Mouse (Mus musculus) embryonic facial prominence, embryonic 11.5 days (tissue): ENCODE measurements around the gene Taf1b. TPM values are rescaled to one million over a fixed set of nuclear protein-coding genes. Genes with fewer than 3 reads are reported as not detected.
A peak's percentile ranks its signal among the peaks of the same experiment; 100 is the strongest.
"Not testable (repeated sequence)": the region's sequence is repeated elsewhere in the genome, so short reads cannot be mapped to it uniquely, and the experiment has no call there.

ENCODE experiments used
- ATAC-seq: fragments of 200-750 bp; cut with Nextera tagmentation; replicated peaks from 2 replicates; pipeline ENCODE4 v1.8.0; 2017; ENCODE audit warnings: low read depth; ENCODE audit not compliant: insufficient number of reproducible peaks, low FRiP score, low TSS enrichment
- DNase-seq: peaks from one replicate; pipeline ENCODE4 v3.0.0-alpha.2; 2015; ENCODE audit warnings: low spot score
- H3K27ac ChIP-seq: fragments of 300-500 bp; sonication (generic); replicated peaks from 2 replicates; pipeline ENCODE4 v1.5.1; 2014; ENCODE audit warnings: mild to moderate bottlenecking, low read depth, low read length, control low read depth
- H3K27me3 ChIP-seq: fragments of 300-500 bp; sonication (generic); 2 replicates; pipeline ENCODE4 v1.6.1; 2014; ENCODE audit warnings: mild to moderate bottlenecking, low read length, moderate library complexity, mixed read lengths; ENCODE audit not compliant: control insufficient read depth, insufficient read depth
- H3K36me3 ChIP-seq: fragments of 300-500 bp; sonication (generic); replicated peaks from 2 replicates; pipeline ENCODE4 v1.6.1; 2014; ENCODE audit warnings: low read depth, mild to moderate bottlenecking, low read length, moderate library complexity, mixed read lengths; ENCODE audit not compliant: control insufficient read depth, insufficient read depth
- H3K4me1 ChIP-seq: fragments of 300-500 bp; sonication (generic); 2 replicates; pipeline ENCODE4 v1.6.1; 2014; ENCODE audit warnings: low read length, mixed read lengths; ENCODE audit not compliant: control insufficient read depth, insufficient read depth
- H3K4me2 ChIP-seq: fragments of 300-500 bp; sonication (generic); 2 replicates; pipeline ENCODE4 v1.6.1; 2014; ENCODE audit warnings: low read depth, mild to moderate bottlenecking, control low read depth, low read length, moderate library complexity
- H3K4me3 ChIP-seq: fragments of 300-500 bp; sonication (generic); 2 replicates; pipeline ENCODE4 v1.5.1; 2014; ENCODE audit warnings: low read depth, low read length, control low read depth
- H3K9ac ChIP-seq: fragments of 300-500 bp; sonication (generic); replicated peaks from 2 replicates; pipeline ENCODE4 v1.6.1; 2014; ENCODE audit warnings: mild to moderate bottlenecking, control low read depth, low read length
- H3K9me3 ChIP-seq: fragments of 300-500 bp; sonication (generic); replicated peaks from 2 replicates; pipeline ENCODE4 v1.6.1; 2016; ENCODE audit warnings: mild to moderate bottlenecking, low read length, inconsistent platforms, mixed read lengths; ENCODE audit not compliant: control insufficient read depth
- WGBS: fragments of 180-500 bp; shearing (Covaris S2); extraction: QIAGEN DNeasy Blood & Tissue Kit; methylation state at CpG from one replicate; pipeline ENCODE4 v1.1.7; 2014; 5-methylcytosine and 5-hydroxymethylcytosine counted together
- polyA plus RNA-seq: library from polyadenylated mRNA; unstranded; fragments of >200 nt; fragmentation: Nextera tagmentation; extraction: Ambion mirVana; gene quantifications from 2 replicates; pipeline ENCODE4 v1.2.1, GENCODE M21; 2014

Taf1b gene
- 31.2 and 36.0 TPM in 2 replicates for polyA plus RNA-seq

GRCm38 (mm10) chr12:24498150-24498840, at the start of gene Taf1b:
Taf1b (plus strand) TSS chr12:24498359.
- H3K4me3 ChIP-seq: peak within 1 kb of the TSS; percentile 64
- H3K4me1 ChIP-seq: no peaks in the 10 kb centered on the region
- no peaks in the 10 kb centered on the region for H3K27me3 ChIP-seq
- DNase-seq: peak; percentile 81
- H3K27ac ChIP-seq: 0 out of 2 replicates have a peak within 1 kb of the TSS, but pooled peaks have one; percentile 28
- 10% methylated on average over 29 of the region's 31 CpGs for WGBS
- no peaks in the 10 kb centered on the region for H3K36me3 ChIP-seq
- peak; percentile 82 for ATAC-seq
- H3K9ac ChIP-seq: peak within 1 kb of the TSS; percentile 80
- H3K4me2 ChIP-seq: peak within 1 kb of the TSS; percentile 47
- no peaks in the 10 kb centered on the region for H3K9me3 ChIP-seq

DNA sequence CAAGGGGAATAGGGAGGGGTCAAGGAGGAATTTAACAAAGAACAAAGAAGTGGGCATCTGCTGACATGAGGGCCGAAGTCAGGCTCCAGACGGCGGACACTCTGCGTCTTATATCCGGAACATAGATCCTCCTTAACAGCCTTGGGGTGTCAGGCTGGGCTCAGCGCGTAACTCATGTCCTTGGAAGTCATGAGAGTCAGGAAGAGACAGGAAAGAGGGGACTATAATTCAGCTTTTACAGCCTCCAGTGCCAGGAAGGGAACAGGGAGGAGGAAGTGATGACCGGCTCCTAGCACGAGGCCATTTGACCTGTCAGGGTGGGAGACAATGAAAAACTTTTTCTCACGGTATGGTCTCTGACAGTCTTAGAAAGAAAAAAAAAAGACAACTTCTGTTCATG, 37.8 kb upstream of the Taf1b start:
- H3K4me2 ChIP-seq: no peak overlapping the region
- no peaks in the 10 kb centered on the region for H3K4me1 ChIP-seq
- H3K9ac ChIP-seq: no peak overlapping the region
- ATAC-seq (no peak), DNase-seq (no peak)
- H3K9me3 ChIP-seq: no peaks in the 10 kb centered on the region
- no peaks in the 10 kb centered on the region for H3K36me3 ChIP-seq
- no peak overlapping the region for H3K27ac ChIP-seq
- no peaks in the 10 kb centered on the region for H3K27me3 ChIP-seq
- WGBS: 90% methylated on average over 10 of the region's 10 CpGs
- no peak overlapping the region for H3K4me3 ChIP-seq

GRCm38 (mm10) chr12:24462121-24462520, 36.0 kb upstream of the Taf1b start:
- WGBS: 30% methylated on average over 4 of the region's 4 CpGs
- not testable (repeated sequence) for H3K9ac ChIP-seq

GRCm38 (mm10) chr12:24463490-24463889, 34.7 kb upstream of the Taf1b start:
- 78% methylated on average over 6 of the region's 6 CpGs for WGBS
- H3K4me2 ChIP-seq, H3K9me3 ChIP-seq, ATAC-seq, H3K4me3 ChIP-seq, DNase-seq, H3K9ac ChIP-seq, H3K4me1 ChIP-seq, H3K27ac ChIP-seq, H3K36me3 ChIP-seq, H3K27me3 ChIP-seq: not testable (repeated sequence)

More at GRCm38 (mm10) chr12:24462121-24462520, 36.0 kb upstream of the Taf1b start:
- not testable (repeated sequence) for H3K9me3 ChIP-seq, H3K4me2 ChIP-seq, H3K27ac ChIP-seq, H3K27me3 ChIP-seq, H3K36me3 ChIP-seq, DNase-seq, H3K4me3 ChIP-seq, H3K4me1 ChIP-seq, ATAC-seq

DNA sequence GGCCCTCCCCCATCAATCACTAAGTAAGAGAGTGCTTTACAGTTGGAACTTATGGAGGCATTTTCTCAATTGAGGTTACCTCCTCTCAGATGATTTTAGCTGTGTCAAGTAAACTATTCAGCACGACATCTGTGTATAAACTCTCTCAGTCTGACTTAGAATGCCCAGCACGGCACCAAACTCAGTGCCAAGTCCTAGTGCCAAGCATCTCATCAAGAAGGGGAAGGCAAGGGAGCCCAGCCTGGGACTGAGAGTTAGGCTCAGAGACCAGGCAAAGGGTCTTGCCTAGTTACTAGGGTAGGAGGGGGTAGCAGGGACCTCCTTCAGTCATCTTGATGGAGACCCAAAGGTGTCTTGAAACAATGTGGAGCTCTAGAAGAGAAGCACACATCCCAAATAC, 29.2 kb upstream of the Taf1b start:
- no peaks in the 10 kb centered on the region for H3K36me3 ChIP-seq
- H3K4me3 ChIP-seq: no peak overlapping the region
- ATAC-seq: no peak
- no peak for DNase-seq
- H3K9ac ChIP-seq: no peak overlapping the region
- no peak overlapping the region for H3K27ac ChIP-seq
- H3K27me3 ChIP-seq: no peaks in the 10 kb centered on the region
- no peaks in the 10 kb centered on the region for H3K9me3 ChIP-seq
- H3K4me2 ChIP-seq: no peak overlapping the region
- H3K4me1 ChIP-seq: no peaks in the 10 kb centered on the region
- WGBS: 83% methylated on average over 2 of the region's 2 CpGs

DNA sequence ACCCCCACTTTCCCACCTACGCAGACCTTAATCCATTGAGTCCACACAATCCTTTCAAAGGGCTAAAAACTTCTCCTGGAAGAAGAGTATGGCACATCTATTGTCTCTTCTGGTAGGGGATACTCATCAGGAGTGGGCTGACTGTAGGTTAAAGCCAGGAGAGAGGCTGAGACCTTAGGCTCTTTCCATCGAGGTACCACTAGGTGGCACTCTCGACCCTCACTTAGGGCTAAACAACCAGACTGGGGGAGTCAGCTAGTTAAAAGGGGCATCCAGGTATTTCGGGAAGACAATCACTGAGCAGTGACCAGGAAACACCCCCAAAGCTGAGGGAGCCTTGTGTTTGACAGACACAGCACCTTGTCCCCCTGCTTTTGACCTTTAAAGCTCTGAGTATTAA, 27.2 kb upstream of the Taf1b start:
- H3K4me3 ChIP-seq: no peak overlapping the region
- 20% methylated on average over 4 of the region's 4 CpGs for WGBS
- no peak for ATAC-seq

DNA sequence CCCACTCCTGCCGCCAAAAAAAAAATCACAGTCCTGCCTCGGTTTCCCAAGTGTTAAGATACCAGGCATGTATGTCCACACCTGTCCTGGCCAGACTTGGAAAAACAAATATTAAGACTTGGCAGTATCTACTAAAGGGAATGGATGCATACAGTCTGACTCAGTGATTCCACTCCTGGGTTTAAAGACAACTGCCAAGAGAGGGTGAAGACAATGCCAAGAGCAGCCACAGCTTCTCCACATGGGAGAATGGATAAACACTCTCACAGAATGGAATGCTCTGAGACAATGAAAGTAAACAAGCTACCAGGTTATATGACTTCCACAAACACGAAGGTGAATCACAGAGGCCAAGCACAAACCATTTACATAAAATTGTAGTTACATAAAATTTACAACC, 24.9 kb upstream of the Taf1b start:
- no peaks in the 10 kb centered on the region for H3K36me3 ChIP-seq
- H3K27me3 ChIP-seq: no peaks in the 10 kb centered on the region
- H3K9ac ChIP-seq: no peak overlapping the region
- H3K4me3 ChIP-seq: no peak overlapping the region
- ATAC-seq (no peak), DNase-seq (no peak)
- WGBS: 67% methylated on average over 3 of the region's 3 CpGs
- H3K9me3 ChIP-seq: no peaks in the 10 kb centered on the region
- H3K4me1 ChIP-seq: no peaks in the 10 kb centered on the region
- no peak overlapping the region for H3K4me2 ChIP-seq
- no peak overlapping the region for H3K27ac ChIP-seq

More for the DNA sequence above, 27.2 kb upstream of the Taf1b start:
- no peak overlapping the region for H3K4me2 ChIP-seq
- peak; percentile 61 for DNase-seq
- no peak overlapping the region for H3K27ac ChIP-seq
- H3K27me3 ChIP-seq: no peaks in the 10 kb centered on the region
- H3K4me1 ChIP-seq: no peaks in the 10 kb centered on the region
- H3K36me3 ChIP-seq: no peaks in the 10 kb centered on the region
- H3K9me3 ChIP-seq: no peaks in the 10 kb centered on the region
- H3K9ac ChIP-seq: no peak overlapping the region

GRCm38 (mm10) chr12:24484930-24485329, 13.2 kb upstream of the Taf1b start:
- no peak overlapping the region for H3K9ac ChIP-seq
- no peaks in the 10 kb centered on the region for H3K4me1 ChIP-seq
- H3K27ac ChIP-seq: no peak overlapping the region
- H3K4me3 ChIP-seq: no peak overlapping the region
- 85% methylated on average over 4 of the region's 4 CpGs for WGBS
- no peaks in the 10 kb centered on the region for H3K27me3 ChIP-seq
- H3K36me3 ChIP-seq: no peaks in the 10 kb centered on the region
- H3K9me3 ChIP-seq: no peaks in the 10 kb centered on the region
- DNase-seq (no peak), ATAC-seq (no peak)
- H3K4me2 ChIP-seq: no peak overlapping the region
